Mouse (Mus musculus) heart, adult 2 months (tissue): Measurements from ENCODE around the gene Arhgap31.

ENCODE experiments used
- CTCF ChIP-seq: fragments of 200-600 bp; IDR thresholded peaks from 2 replicates; pipeline ENCODE4 v1.8.1; 2022; ENCODE audit warnings: antibody characterized with exemption, mild to moderate bottlenecking, moderate library complexity
- EP300 ChIP-seq: fragments of 200-500 bp; IDR thresholded peaks from 2 replicates; pipeline ENCODE4 v1.6.1; 2011; ENCODE audit warnings: low read depth, low read length, control low read depth; ENCODE audit not compliant: insufficient read depth
- POLR2A ChIP-seq: fragments of 200-500 bp; IDR thresholded peaks from 2 replicates; pipeline ENCODE4 v1.6.1; 2011; ENCODE audit warnings: mild to moderate bottlenecking, low read depth, low read length, control low read depth; ENCODE audit not compliant: insufficient read depth

- TF ChIP-seq CTCF (no peak), POLR2A (no peak), EP300 (no peak)
These were observed 6.3 kb downstream of the Arhgap31 start for GRCm38 (mm10) chr16:38706782-38707181.
